Mouse (Mus musculus) intestine, embryonic 16.5 days (tissue): Measurements from ENCODE around the gene Wfdc15a. TPM values are rescaled to one million over a fixed set of nuclear protein-coding genes. Genes with fewer than 3 reads are reported as not detected.
A peak's percentile ranks its signal among the peaks of the same experiment; 100 is the strongest.

Experiments
- ATAC-seq: fragments of 200-750 bp; cut with Nextera tagmentation; 2 replicates; pipeline ENCODE4 v1.8.0; 2017; ENCODE audit warnings: moderate TSS enrichment, moderate library complexity
- H3K27ac ChIP-seq: fragments of 300-500 bp; sonication (generic); 2 replicates; pipeline ENCODE4 v1.5.1; 2014; ENCODE audit warnings: mild to moderate bottlenecking, low read length
- H3K27me3 ChIP-seq: fragments of 300-500 bp; sonication (generic); replicated peaks from 2 replicates; pipeline ENCODE4 v1.6.1; 2014; ENCODE audit warnings: low read length, control low read depth, mixed read lengths; ENCODE audit not compliant: control insufficient read depth, insufficient read depth
- H3K36me3 ChIP-seq: fragments of 300-500 bp; sonication (generic); 2 replicates; pipeline ENCODE4 v1.6.1; 2014; ENCODE audit warnings: low read length, control low read depth; ENCODE audit not compliant: control insufficient read depth, insufficient read depth
- H3K4me1 ChIP-seq: fragments of 300-500 bp; sonication (generic); 2 replicates; pipeline ENCODE4 v1.6.1; 2014; ENCODE audit warnings: low read length, control low read depth, mixed read lengths; ENCODE audit not compliant: control insufficient read depth, insufficient read depth
- H3K4me2 ChIP-seq: fragments of 300-500 bp; sonication (generic); 2 replicates; pipeline ENCODE4 v1.6.1; 2014; ENCODE audit warnings: low read depth, low read length, control low read depth
- H3K4me3 ChIP-seq: fragments of 300-500 bp; sonication (generic); 2 replicates; pipeline ENCODE4 v1.5.1; 2014; ENCODE audit warnings: mild to moderate bottlenecking, low read length
- H3K9ac ChIP-seq: fragments of 300-500 bp; sonication (generic); 2 replicates; pipeline ENCODE4 v1.6.1; 2014; ENCODE audit warnings: low read depth, low read length
- H3K9me3 ChIP-seq: fragments of 300-500 bp; sonication (generic); 2 replicates; pipeline ENCODE4 v1.6.1; 2016; ENCODE audit warnings: low read length, control low read depth; ENCODE audit not compliant: control insufficient read depth
- WGBS: fragments of 180-500 bp; shearing (Covaris S2); extraction: QIAGEN DNeasy Blood & Tissue Kit; methylation state at CpG from one replicate; pipeline ENCODE4 v1.1.7; 2014; 5-methylcytosine and 5-hydroxymethylcytosine counted together
- polyA plus RNA-seq: library from polyadenylated mRNA; unstranded; fragments of >200 nt; fragmentation: Nextera tagmentation; extraction: Ambion mirVana; gene quantifications from 2 replicates; pipeline ENCODE4 v1.2.1, GENCODE M21; 2015

The Wfdc15a gene
- not detected in 2 replicates for polyA plus RNA-seq

- Histone ChIP-seq H3K4me2 (no peak within 1 kb of the TSS), H3K9ac (no peak within 1 kb of the TSS), H3K4me3 (no peak within 1 kb of the TSS), H3K4me1 (no peaks in the 10 kb centered on the region), H3K36me3 (no peaks in the 10 kb centered on the region), H3K27ac (no peak within 1 kb of the TSS), H3K9me3 (no peaks in the 10 kb centered on the region), H3K27me3 (no peaks in the 10 kb centered on the region)
- 79% methylated on average over 20 of the region's 20 CpGs for WGBS
- ATAC-seq, result no peak
Observed at GRCm38 (mm10) chr2:164199626-164200327, at the start of gene Wfdc15a. Wfdc15a (minus strand) TSS chr2:164200130.

DNA sequence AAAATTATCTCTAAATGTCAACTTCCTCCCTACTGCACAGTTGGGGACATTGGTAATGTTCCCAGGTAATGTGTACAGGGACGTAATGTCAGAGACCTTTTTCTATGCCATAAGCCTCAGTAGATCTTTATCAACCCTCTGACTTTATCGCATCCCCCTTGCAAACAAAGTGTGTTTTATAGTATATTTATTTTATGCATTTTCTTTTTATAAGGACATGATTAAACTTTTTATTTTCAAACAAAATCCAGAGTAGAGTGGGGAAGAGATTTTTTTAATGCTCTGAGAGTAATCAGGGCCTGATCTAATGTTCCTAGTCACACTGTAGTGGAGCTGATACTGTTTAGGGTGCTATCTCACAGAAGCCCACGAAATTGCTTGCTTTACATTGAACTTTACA is 38.4 kb upstream of the Wfdc15a start, which contains the start of gene Svs2:
Gene Svs2, minus strand, starts transcription at position 101 of the 400 bp plus-strand sequence.
- Histone ChIP-seq H3K4me1 (no peaks in the 10 kb centered on the region), H3K36me3 (no peaks in the 10 kb centered on the region), H3K9ac (no peak within 1 kb of the TSS), H3K27ac (no peak within 1 kb of the TSS), H3K9me3 (no peaks in the 10 kb centered on the region), H3K4me3 (no peak within 1 kb of the TSS), H3K27me3 (no peaks in the 10 kb centered on the region), H3K4me2 (no peak within 1 kb of the TSS)
- no peak for ATAC-seq
- 85% methylated on average over 3 of the region's 3 CpGs for WGBS

DNA sequence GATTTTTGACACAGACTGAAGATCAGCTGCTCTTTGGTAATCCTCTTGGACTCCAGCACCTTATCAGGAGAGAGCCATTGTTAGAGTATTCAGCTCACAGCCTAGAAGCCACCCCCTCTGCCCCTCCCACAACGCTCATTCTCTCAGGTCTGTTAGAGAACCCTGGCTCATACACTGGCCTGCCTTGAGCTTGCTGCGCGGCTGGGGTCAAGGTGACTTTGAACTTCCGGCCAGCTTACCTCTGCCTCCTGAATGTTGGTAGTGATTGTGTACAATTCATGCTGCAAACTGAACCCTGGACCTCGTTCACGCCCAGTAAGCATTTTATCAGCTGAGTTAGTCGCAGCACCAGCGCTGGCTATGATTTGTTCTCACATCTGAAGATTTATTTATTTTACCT is 32.7 kb upstream of the Wfdc15a start:
- peak; percentile 64 for ATAC-seq
- no peaks in the 10 kb centered on the region for H3K36me3 ChIP-seq
- H3K27me3 ChIP-seq, result no peaks in the 10 kb centered on the region
- no peak overlapping the region for H3K27ac ChIP-seq
- no peaks in the 10 kb centered on the region for H3K9me3 ChIP-seq
- no peak overlapping the region for H3K4me2 ChIP-seq
- no peak overlapping the region for H3K9ac ChIP-seq
- no peaks in the 10 kb centered on the region for H3K4me1 ChIP-seq
- H3K4me3 ChIP-seq, result no peak overlapping the region
- 70% methylated on average over 8 of the region's 8 CpGs for WGBS

- H3K36me3 ChIP-seq, result no peaks in the 10 kb centered on the region
- no peak overlapping the region for H3K9ac ChIP-seq
- H3K9me3 ChIP-seq, result no peaks in the 10 kb centered on the region
- no peak overlapping the region for H3K4me3 ChIP-seq
- no peak for ATAC-seq
- WGBS, result 83% methylated on average over 8 of the region's 8 CpGs
- no peaks in the 10 kb centered on the region for H3K4me1 ChIP-seq
- no peak overlapping the region for H3K4me2 ChIP-seq
- H3K27ac ChIP-seq, result no peak overlapping the region
- no peaks in the 10 kb centered on the region for H3K27me3 ChIP-seq
Observed at GRCm38 (mm10) chr2:164228361-164229070, 28.6 kb upstream of the Wfdc15a start.

DNA sequence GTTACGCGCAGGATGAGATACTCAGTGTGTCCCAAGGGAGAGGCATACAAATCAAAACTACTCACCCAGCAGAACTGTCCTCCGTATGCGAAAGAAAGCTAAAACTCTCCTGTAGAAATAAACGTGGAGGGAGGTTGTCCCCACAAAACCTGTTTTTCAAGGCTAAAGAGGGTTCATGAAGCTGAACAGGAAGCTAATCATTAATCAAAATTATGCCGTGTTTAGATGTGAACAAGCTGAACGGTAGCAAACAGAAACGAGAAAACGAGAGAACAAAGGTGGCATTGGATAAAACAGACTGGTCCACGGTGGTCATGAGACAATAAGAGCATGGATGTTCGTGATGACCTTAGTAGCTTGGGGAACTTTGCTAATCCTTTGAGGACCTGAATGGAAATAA is 21.6 kb upstream of the Wfdc15a start, which contains the start of gene Wfdc15b:
Gene Wfdc15b, minus strand, starts transcription at position 139 of the 400 bp plus-strand sequence.
- H3K4me3 ChIP-seq, result peak within 1 kb of the TSS; percentile 30
- H3K36me3 ChIP-seq, result no peaks in the 10 kb centered on the region
- no peaks in the 10 kb centered on the region for H3K4me1 ChIP-seq
- no peak within 1 kb of the TSS for H3K27ac ChIP-seq
- H3K4me2 ChIP-seq, result peak within 1 kb of the TSS; percentile 32
- no peaks in the 10 kb centered on the region for H3K9me3 ChIP-seq
- no peaks in the 10 kb centered on the region for H3K27me3 ChIP-seq
- WGBS, result 38% methylated on average over 11 of the region's 11 CpGs
- peak; percentile 68; the same call in 1 of the 2 replicates for ATAC-seq
- no peak within 1 kb of the TSS for H3K9ac ChIP-seq

GRCm38 (mm10) chr2:164219295-164219694 is 19.4 kb upstream of the Wfdc15a start:
- H3K9ac ChIP-seq, result no peak overlapping the region
- H3K4me3 ChIP-seq, result no peak overlapping the region
- H3K27me3 ChIP-seq, result no peaks in the 10 kb centered on the region
- 85% methylated on average over 9 of the region's 9 CpGs for WGBS
- no peak for ATAC-seq
- no peaks in the 10 kb centered on the region for H3K36me3 ChIP-seq
- H3K9me3 ChIP-seq, result no peaks in the 10 kb centered on the region
- H3K4me2 ChIP-seq, result no peak overlapping the region
- H3K27ac ChIP-seq, result no peak overlapping the region
- H3K4me1 ChIP-seq, result no peaks in the 10 kb centered on the region

DNA sequence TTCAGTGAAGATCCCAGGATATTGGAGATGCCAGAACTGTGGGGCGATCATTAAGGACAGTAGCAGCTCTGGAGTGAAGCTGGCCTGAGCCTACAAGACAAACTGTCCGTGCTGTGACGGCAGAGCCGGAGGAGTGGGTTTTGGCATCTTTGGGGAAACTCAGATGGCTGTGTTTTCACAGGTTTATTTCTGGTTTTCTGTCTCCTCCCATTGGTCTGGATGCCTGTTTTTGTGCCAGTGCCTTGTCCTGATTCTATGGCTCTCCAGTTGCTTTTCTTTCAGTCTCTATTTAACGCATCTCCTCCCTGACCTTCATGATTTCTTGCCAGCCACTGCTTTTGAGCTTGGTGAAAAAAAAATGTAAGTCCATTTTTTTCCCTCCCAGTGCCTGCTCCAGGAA is 12.8 kb upstream of the Wfdc15a start:
- Histone ChIP-seq H3K4me1 (no peaks in the 10 kb centered on the region), H3K9me3 (no peaks in the 10 kb centered on the region), H3K4me3 (no peak overlapping the region), H3K27ac (no peak overlapping the region), H3K36me3 (no peaks in the 10 kb centered on the region), H3K9ac (no peak overlapping the region), H3K4me2 (no peak overlapping the region), H3K27me3 (no peaks in the 10 kb centered on the region)
- ATAC-seq, result no peak
- WGBS, result 84% methylated on average over 5 of the region's 5 CpGs

- Histone ChIP-seq H3K4me3 (no peak overlapping the region), H3K9ac (no peak overlapping the region), H3K36me3 (no peaks in the 10 kb centered on the region), H3K27me3 (no peaks in the 10 kb centered on the region), H3K27ac (no peak overlapping the region), H3K9me3 (no peaks in the 10 kb centered on the region), H3K4me1 (no peaks in the 10 kb centered on the region), H3K4me2 (no peak overlapping the region)
- no peak for ATAC-seq
- 89% methylated on average over 4 of the region's 4 CpGs for WGBS
Observed at GRCm38 (mm10) chr2:164210892-164211291, 11.0 kb upstream of the Wfdc15a start.

DNA sequence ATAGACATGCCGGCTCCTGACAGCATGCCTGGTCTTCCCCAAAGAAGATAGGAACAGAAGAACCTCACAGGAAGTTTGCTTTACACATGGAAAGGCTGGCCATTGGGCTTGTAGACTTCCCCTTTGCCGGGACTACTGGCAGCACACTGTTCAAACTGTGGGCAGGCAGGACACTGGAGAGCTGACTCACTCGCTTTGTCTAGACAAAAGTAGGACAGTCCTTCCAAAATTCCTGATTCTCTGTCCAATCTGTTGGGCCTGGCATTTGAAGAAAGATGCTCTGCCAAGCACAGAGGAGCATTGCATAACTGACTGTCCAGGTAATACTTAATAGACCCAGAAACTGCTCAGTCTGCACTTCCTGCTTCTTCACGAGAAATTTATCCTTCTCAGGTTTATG is 6.7 kb upstream of the Wfdc15a start:
- Histone ChIP-seq H3K27ac (no peak overlapping the region), H3K4me3 (no peak overlapping the region), H3K9me3 (no peaks in the 10 kb centered on the region), H3K36me3 (no peaks in the 10 kb centered on the region), H3K27me3 (no peaks in the 10 kb centered on the region), H3K9ac (no peak overlapping the region), H3K4me1 (no peaks in the 10 kb centered on the region), H3K4me2 (no peak overlapping the region)
- no peak for ATAC-seq
- WGBS, result 74% methylated on average over 4 of the region's 4 CpGs
